In genomic region chr11:108148491-108148890, GRCm38 (mm10) we compare ENCODE assay signal across 8 mouse cellular contexts.
DNase-seq lines count a peak whose midpoint lies in the region; ATAC-seq and TF ChIP-seq lines count a peak whose summit lies in the region.
"Had no signal": no experiment of that assay in that cellular context is flagged by ENCODE, and none has a peak within 500 bp of the region (broad histone marks: within the 10 kb centered on the region; RNA-seq: fewer than 3 reads in every experiment).

No protein-coding gene starts in this region.

- H3K27ac ChIP-seq in hindbrain, embryonic 11.5 days (ENCODE audit: low read depth, low read length), result no peak overlapping the region
- no peak overlapping the region for H3K27ac ChIP-seq in hindbrain, embryonic 12.5 days
- H3K27ac ChIP-seq in MEL (ENCODE audit: control insufficient read depth, low read depth, low read length), result peak overlapping the region; percentile 84
- H3K27ac ChIP-seq: stomach, embryonic 15.5 days had no signal

- DNase-seq in hindbrain, embryonic 11.5 days (ENCODE audit: low spot score), result peak; percentile 22
- DNase-seq in MEL (ENCODE audit: low read depth, low spot score), result peak; percentile 95
- peak; percentile 58 for DNase-seq in c-Kit-positive CD71-negative TER-119-negative erythroid progenitor cells, embryonic 14.5 days (ENCODE audit: low read depth)
- DNase-seq in liver, result peak; percentile 34
- no peak for DNase-seq in cerebellum, postnatal 4 days (ENCODE audit: low spot score in 2 of 2)
- no peak for DNase-seq in thymus, postnatal 36 days

- H3K27me3 ChIP-seq in hindbrain, embryonic 11.5 days (ENCODE audit: control insufficient read depth, insufficient read depth, low read length), result peaks cover 5% of the 10 kb centered on the region
- H3K27me3 ChIP-seq in hindbrain, embryonic 12.5 days, result peaks cover 19% of the 10 kb centered on the region
- no peaks in the 10 kb centered on the region for H3K27me3 ChIP-seq in MEL (ENCODE audit: control insufficient read depth in 1 of 2, insufficient read depth in 2 of 2, low read length in 2 of 2)
- H3K27me3 ChIP-seq: stomach, embryonic 15.5 days had no signal

- H3K79me2 ChIP-seq in MEL (ENCODE audit: control insufficient read depth, insufficient read depth, low read length, poor library complexity), result no peaks in the 10 kb centered on the region

- TF ChIP-seq POLR2A in MEL (IDR thresholded peaks at IDR 0.05; ENCODE audit: control insufficient read depth in 1 of 2, insufficient read depth in 1 of 2, low read depth in 1 of 2, low read length in 2 of 2, poor library complexity in 1 of 2), result no peak

- no peaks in the 10 kb centered on the region for H3K36me3 ChIP-seq in hindbrain, embryonic 11.5 days (ENCODE audit: control insufficient read depth, insufficient read depth, low read length)
- H3K36me3 ChIP-seq in hindbrain, embryonic 12.5 days, result no peaks in the 10 kb centered on the region
- H3K36me3 ChIP-seq in MEL (ENCODE audit: control insufficient read depth in 1 of 2, insufficient read depth in 2 of 2, low read length in 2 of 2), result peaks cover 0 to 50% of the 10 kb centered on the region in 2 experiments; a peak in 2 of 4 replicates
- H3K36me3 ChIP-seq: stomach, embryonic 15.5 days had no signal

- H3K4me2 ChIP-seq in hindbrain, embryonic 11.5 days (replicated peaks; ENCODE audit: low read depth, low read length), result no peak overlapping the region
- no peak overlapping the region for H3K4me2 ChIP-seq in hindbrain, embryonic 12.5 days (replicated peaks)
- H3K4me2 ChIP-seq: stomach, embryonic 15.5 days had no signal

- no peaks in the 10 kb centered on the region for H3K9me3 ChIP-seq in hindbrain, embryonic 11.5 days (ENCODE audit: control insufficient read depth, low read length)
- no peaks in the 10 kb centered on the region for H3K9me3 ChIP-seq in hindbrain, embryonic 12.5 days (replicated peaks)
- no peaks in the 10 kb centered on the region for H3K9me3 ChIP-seq in MEL (replicated peaks; ENCODE audit: insufficient read depth, low read length)
- H3K9me3 ChIP-seq: stomach, embryonic 15.5 days had no signal

- no peaks in the 10 kb centered on the region for H3K4me1 ChIP-seq in hindbrain, embryonic 11.5 days (replicated peaks; ENCODE audit: control insufficient read depth, insufficient read depth, low read length)
- H3K4me1 ChIP-seq in hindbrain, embryonic 12.5 days, result peaks cover 25% of the 10 kb centered on the region
- H3K4me1 ChIP-seq in MEL (ENCODE audit: control insufficient read depth in 1 of 2, insufficient read depth in 2 of 2, low read length in 2 of 2), result peaks cover 10 to 29% of the 10 kb centered on the region in 2 experiments

- no peak overlapping the region for H3K9ac ChIP-seq in hindbrain, embryonic 11.5 days (ENCODE audit: low read depth, low read length)
- H3K9ac ChIP-seq in hindbrain, embryonic 12.5 days, result no peak overlapping the region
- no peak overlapping the region for H3K9ac ChIP-seq in MEL (ENCODE audit: control insufficient read depth, low read depth, low read length, poor library complexity, severe bottlenecking)
- H3K9ac ChIP-seq: stomach, embryonic 15.5 days had no signal

- peak; percentile 99 to 100 for TF ChIP-seq EP300 in MEL (IDR thresholded peaks at IDR 0.05; ENCODE audit: low read depth in 1 of 2, low read length in 2 of 2)

- WGBS in hindbrain, embryonic 11.5 days, result 29% methylated on average over 4 of the region's 4 CpGs
- WGBS in hindbrain, embryonic 12.5 days, result 26% methylated on average over 4 of the region's 4 CpGs

- H3K4me3 ChIP-seq in hindbrain, embryonic 11.5 days (ENCODE audit: low read depth, low read length), result no peak overlapping the region
- no peak overlapping the region for H3K4me3 ChIP-seq in hindbrain, embryonic 12.5 days
- H3K4me3 ChIP-seq in MEL (ENCODE audit: control insufficient read depth in 1 of 2, insufficient read depth in 1 of 2, low read depth in 2 of 2, low read length in 2 of 2), result no peak overlapping the region
- H3K4me3 ChIP-seq: stomach, embryonic 15.5 days had no signal

- TF ChIP-seq RAD21 in MEL (IDR thresholded peaks at IDR 0.05; ENCODE audit: low read depth, low read length), result no peak

- ATAC-seq in hindbrain, embryonic 11.5 days (ENCODE audit: low FRiP score), result no peak
- ATAC-seq in hindbrain, embryonic 12.5 days (ENCODE audit: low FRiP score), result no peak

- no peak for TF ChIP-seq CTCF in MEL (IDR thresholded peaks at IDR 0.05 in 2 of 3, conservative IDR thresholded peaks at IDR 0.05 in 1 of 3; ENCODE audit: control insufficient read depth in 1 of 3, insufficient read depth in 1 of 3, low read depth in 2 of 3, low read length in 3 of 3, poor library complexity in 1 of 3, severe bottlenecking in 1 of 3)

TF ChIP-seq in MEL, 35 proteins besides CTCF, POLR2A, EP300 and RAD21:
- peak; percentile 100 for TF ChIP-seq RCOR1 (IDR thresholded peaks at IDR 0.05; ENCODE audit: low read depth, low read length)
- peak; percentile 80; the same call in 1 of the 2 replicates for TF ChIP-seq MEF2A (IDR thresholded peaks at IDR 0.05; ENCODE audit: extremely low read depth, insufficient replicate concordance, low read depth, low read length, poor library complexity, severe bottlenecking)
- peak; percentile 98 for TF ChIP-seq MAFK (IDR thresholded peaks at IDR 0.05; ENCODE audit: borderline replicate concordance, low read depth, low read length)
- peak; percentile 67; the same call in 1 of the 2 replicates for TF ChIP-seq MYB (IDR thresholded peaks at IDR 0.05; ENCODE audit: low read depth, low read length)
- peak; percentile 100 for TF ChIP-seq GATA1 (IDR thresholded peaks at IDR 0.05; ENCODE audit: low read depth, low read length)
- TF ChIP-seq TCF12 (IDR thresholded peaks at IDR 0.05; ENCODE audit: low read depth, low read length), result peak; percentile 99
- TF ChIP-seq ZKSCAN1 (IDR thresholded peaks at IDR 0.05; ENCODE audit: low read depth, low read length), result no peak
- peak; percentile 98 for TF ChIP-seq TAL1 (IDR thresholded peaks at IDR 0.05; ENCODE audit: low read length)
- TF ChIP-seq ZNF384 (IDR thresholded peaks at IDR 0.05; ENCODE audit: low read depth, low read length), result peak; percentile 73; the same call in 1 of the 2 replicates
- no peak for TF ChIP-seq USF1 (IDR thresholded peaks at IDR 0.05; ENCODE audit: low read depth, low read length)
- TF ChIP-seq MYC (IDR thresholded peaks at IDR 0.05; ENCODE audit: low read depth, low read length), result peak; percentile 84
- TF ChIP-seq POLR2AphosphoS5 (IDR thresholded peaks at IDR 0.05; ENCODE audit: borderline replicate concordance, low read depth, low read length), result no peak
- TF ChIP-seq SMC3 (IDR thresholded peaks at IDR 0.05; ENCODE audit: low read depth, low read length), result no peak
- TF ChIP-seq KAT2A (conservative IDR thresholded peaks at IDR 0.05; ENCODE audit: low read depth, low read length), result no peak
- TF ChIP-seq ZC3H11A (IDR thresholded peaks at IDR 0.05; ENCODE audit: low read depth, low read length), result no peak
- no peak; the same call in 1 of the 2 replicates for TF ChIP-seq POLR2AphosphoS2 (IDR thresholded peaks at IDR 0.05; ENCODE audit: low read length)
- TF ChIP-seq MXI1 (IDR thresholded peaks at IDR 0.05; ENCODE audit: low read depth, low read length), result peak; percentile 81
- peak; percentile 89 for TF ChIP-seq BHLHE40 (IDR thresholded peaks at IDR 0.05; ENCODE audit: borderline replicate concordance, low read depth, low read length)
- TF ChIP-seq TBP (IDR thresholded peaks at IDR 0.05; ENCODE audit: low read depth, low read length), result no peak
- TF ChIP-seq ETS1 (IDR thresholded peaks at IDR 0.05; ENCODE audit: low read depth, low read length), result peak; percentile 97
- peak; percentile 99 for TF ChIP-seq MAZ (IDR thresholded peaks at IDR 0.05; ENCODE audit: low read depth, low read length)
- peak; percentile 95 for TF ChIP-seq SIN3A (IDR thresholded peaks at IDR 0.05; ENCODE audit: low read length)
- 0 out of 2 replicates have a peak, but pooled peaks have one; percentile 40 for TF ChIP-seq JUND (IDR thresholded peaks at IDR 0.05; ENCODE audit: low read depth, low read length)
- TF ChIP-seq E2F4 (IDR thresholded peaks at IDR 0.05; ENCODE audit: borderline replicate concordance, low read depth, low read length), result no peak

Comparison
In these comparisons a context has a peak if more than half of its experiments do, and no peak if none do; other contexts are left out.
1. DNase-seq: peak in hindbrain, embryonic 11.5 days (single experiment), MEL (single experiment), c-Kit-positive CD71-negative TER-119-negative erythroid progenitor cells, embryonic 14.5 days (single experiment) and liver (single experiment); none in cerebellum, postnatal 4 days (0 of 2) and thymus, postnatal 36 days (0 of 2).